29 mouse cellular contexts compared by ENCODE assay signal in genomic region chr8:86035371-86035770, GRCm38 (mm10).
"Had no signal": no experiment of that assay in that cellular context is flagged by ENCODE, and none has a peak within 500 bp of the region (broad histone marks: within the 10 kb centered on the region; RNA-seq: fewer than 3 reads in every experiment).

No protein-coding gene starts in this region.

- DNase-seq: heart, postnatal 10 days; heart, postnatal 14 days; heart, postnatal 36 days; heart, postnatal 4 days; kidney, adult 11 months; kidney, adult 18-20 months; kidney, adult 2 months; kidney, adult 8-10 months; kidney, adult 9 months; kidney, postnatal 10 days; kidney, postnatal 14 days; kidney, postnatal 25 days; kidney, postnatal 36 days; kidney, postnatal 4 days; layer of hippocampus, adult 9-11 months; layer of hippocampus, postnatal 36 days had no signal

- H3K27ac ChIP-seq: heart, embryonic 13.5 days; heart, embryonic 15.5 days; hindbrain, embryonic 10.5 days; hindbrain, embryonic 12.5 days; hindbrain, embryonic 13.5 days; hindbrain, embryonic 14.5 days; hindbrain, embryonic 15.5 days; hindbrain, postnatal 0 days; intestine, embryonic 15.5 days; kidney, embryonic 15.5 days; kidney, postnatal 0 days; layer of hippocampus, adult 2 months; left cerebral cortex, adult 2 months had no signal

- H3K4me3 ChIP-seq: heart, embryonic 13.5 days; heart, embryonic 15.5 days; hindbrain, embryonic 10.5 days; hindbrain, embryonic 12.5 days; hindbrain, embryonic 13.5 days; hindbrain, embryonic 15.5 days; intestine, embryonic 15.5 days; kidney, embryonic 15.5 days; layer of hippocampus, adult 2 months; left cerebral cortex, adult 2 months had no signal
